Mouse (Mus musculus) monocyte, adult 2 months (primary cell): ENCODE results near the gene Gm21887.
"Not testable (repeated sequence)": the region's sequence is repeated elsewhere in the genome, so short reads cannot be mapped to it uniquely, and the experiment has no call there.

Experiments
- DNase-seq, 2 experiments: peaks; one replicate each; pipeline ENCODE4 v3.0.0; 2022; ENCODE audit warnings: low spot score in 2 of 2, low read depth in 1 of 2

Gene Gm21887

DNA sequence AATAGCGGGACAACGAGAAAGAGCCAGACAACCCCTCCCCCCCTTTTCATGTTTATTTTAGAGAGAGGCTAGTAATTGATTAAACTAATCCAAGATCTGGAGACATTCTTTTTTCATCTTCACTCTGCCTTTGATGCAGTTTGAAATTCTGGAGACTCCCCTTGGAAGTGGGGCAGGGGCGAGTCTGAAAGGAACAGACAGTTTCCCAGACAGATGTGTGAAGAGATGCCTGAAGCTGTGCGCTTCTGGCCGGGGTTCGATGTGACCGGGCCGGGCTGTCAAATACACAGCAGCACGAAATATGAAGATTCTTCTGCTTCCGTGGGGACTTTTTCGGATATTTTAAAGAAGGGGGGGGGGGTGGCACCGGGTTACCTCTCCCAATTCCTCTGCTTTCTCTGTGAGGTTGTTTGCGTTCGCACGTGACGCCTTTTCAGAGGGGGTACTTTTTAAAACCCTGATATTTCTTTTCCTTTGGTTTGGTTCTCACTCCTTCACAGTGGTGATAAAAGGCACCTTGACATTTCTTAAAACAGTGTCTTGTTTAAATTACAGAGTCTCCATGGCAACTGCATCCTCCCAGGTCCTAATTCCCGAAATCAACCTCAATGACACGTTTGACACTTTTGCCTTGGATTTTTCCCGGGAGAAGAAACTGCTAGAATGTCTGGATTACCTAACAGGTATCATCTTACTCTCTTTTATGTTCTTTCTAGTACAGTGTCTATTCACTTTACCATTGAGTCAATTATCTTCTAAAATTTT lies 25.9 kb upstream of the Gm21887 start:
- DNase-seq = peak in 1 of 2 experiments; percentile 19

DNA sequence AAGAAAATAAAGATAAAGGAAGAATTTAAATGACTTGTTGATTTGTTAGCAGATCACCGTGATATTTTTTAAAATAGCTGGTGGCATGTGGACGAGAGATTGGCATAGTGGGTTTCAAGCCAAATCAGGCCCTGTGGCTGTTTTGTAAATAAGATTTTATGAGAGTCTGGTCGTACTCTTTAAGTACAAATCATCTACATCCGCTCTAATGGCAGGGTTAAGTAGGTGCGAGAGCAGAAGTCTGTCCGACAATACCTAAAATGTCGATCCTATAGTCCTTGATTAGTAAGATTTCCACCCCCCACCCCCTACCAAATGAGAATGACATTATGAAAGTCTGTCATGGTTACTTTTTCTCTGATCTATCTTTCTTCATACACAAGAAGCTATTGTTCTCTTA lies 25.1 kb upstream of the Gm21887 start:
- not testable (repeated sequence) for DNase-seq

DNA sequence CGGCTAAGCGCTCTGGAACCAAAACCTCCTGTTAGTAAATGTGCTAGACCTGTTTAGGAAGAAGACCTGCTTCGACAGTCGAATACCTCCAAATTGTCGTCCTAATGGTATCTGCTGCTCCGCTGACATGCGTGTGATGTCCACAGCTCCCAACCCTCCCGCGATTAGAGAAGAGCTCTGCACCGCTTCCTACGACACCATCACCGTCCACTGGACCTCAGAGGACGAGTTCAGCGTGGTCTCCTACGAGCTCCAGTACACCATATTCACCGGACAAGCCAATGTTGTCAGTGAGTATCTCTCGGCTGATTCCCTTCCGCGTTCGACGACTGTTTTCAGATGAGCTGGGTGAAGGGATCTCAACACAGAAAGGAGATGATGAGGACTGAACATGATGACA lies 24.6 kb upstream of the Gm21887 start:
- DNase-seq = peak in 1 of 2 experiments; percentile 23

DNA sequence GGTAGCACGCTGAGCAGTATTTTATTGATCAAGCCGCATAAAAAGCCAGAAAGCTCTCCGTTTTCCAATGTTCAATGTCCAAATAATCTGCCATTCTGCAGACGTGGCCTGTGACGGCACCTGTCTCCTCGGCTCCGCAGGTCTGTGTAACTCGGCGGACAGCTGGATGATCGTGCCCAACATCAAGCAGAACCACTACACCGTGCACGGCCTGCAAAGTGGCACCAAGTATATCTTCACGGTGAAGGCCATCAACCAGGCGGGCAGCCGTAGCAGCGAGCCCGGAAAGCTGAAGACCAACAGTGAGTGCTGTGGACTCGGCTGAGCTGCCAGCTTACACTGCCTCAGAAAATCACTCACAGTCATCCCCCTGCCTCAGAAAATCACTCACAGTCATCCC lies 23.7 kb upstream of the Gm21887 start:
- DNase-seq = peak in 1 of 2 experiments; percentile 18

DNA sequence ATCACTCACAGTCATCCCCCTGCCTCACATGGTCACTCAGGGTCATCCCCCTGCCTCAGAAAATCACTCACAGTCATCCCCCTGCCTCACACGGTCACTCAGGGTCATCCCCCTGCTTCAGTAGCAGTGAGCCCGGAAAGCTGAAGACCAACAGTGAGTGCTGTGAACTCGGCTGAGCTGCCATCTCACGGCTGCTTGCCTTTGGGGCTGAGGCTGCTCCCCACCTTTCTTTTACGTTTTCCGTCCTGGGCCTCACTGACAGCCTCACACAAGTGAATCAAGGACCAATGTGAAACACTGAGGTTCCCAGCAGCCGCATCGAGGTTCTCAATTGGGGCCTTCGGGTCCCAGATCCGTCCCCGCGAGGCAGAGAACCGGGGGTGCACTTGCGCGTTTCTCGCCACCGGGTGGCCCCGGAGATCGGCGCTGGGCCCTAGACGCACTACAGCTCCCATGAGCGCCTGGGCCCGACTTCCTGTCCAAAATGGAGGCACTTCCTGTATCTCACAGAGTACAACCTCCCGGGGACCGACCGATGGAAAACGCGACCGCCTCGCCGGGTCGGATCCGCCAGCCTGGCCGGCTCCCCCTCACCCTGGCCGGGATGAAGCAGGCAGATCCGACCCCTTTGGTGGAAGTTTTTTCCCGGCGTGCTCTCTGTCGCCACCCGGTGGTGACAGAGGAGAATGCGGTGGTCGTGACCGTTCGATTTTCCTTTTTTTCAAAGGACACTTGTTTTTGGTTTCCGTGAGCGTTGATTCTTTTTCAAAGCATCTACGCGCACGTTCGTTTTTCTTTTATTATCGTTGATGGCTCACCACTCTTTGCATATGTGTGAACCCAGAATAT lies 22.7 kb upstream of the Gm21887 start:
- peak; percentile 84 for DNase-seq

DNA sequence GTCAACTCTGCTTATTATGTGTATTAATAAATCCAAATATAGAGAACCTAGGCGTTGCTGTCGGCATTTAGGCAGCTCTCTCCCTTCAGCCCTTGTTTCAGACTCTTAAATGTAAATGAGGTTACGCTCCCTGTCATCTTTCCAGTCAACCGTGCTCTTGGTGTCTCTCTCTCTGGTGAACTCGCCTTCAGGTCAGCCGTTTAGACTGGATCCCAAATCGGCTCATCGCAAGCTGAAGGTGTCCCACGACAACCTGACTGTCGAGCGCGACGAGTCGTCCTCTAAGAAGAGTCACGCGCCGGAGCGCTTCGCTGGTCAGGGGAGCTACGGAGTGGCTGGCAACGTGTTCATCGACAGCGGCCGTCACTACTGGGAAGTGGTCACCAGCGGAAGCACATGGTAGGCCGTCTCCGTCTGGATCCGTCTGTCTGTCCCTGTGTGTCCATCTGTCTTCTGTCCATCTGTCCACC lies 22.1 kb upstream of the Gm21887 start:
- peak; percentile 27 to 56 for DNase-seq

DNA sequence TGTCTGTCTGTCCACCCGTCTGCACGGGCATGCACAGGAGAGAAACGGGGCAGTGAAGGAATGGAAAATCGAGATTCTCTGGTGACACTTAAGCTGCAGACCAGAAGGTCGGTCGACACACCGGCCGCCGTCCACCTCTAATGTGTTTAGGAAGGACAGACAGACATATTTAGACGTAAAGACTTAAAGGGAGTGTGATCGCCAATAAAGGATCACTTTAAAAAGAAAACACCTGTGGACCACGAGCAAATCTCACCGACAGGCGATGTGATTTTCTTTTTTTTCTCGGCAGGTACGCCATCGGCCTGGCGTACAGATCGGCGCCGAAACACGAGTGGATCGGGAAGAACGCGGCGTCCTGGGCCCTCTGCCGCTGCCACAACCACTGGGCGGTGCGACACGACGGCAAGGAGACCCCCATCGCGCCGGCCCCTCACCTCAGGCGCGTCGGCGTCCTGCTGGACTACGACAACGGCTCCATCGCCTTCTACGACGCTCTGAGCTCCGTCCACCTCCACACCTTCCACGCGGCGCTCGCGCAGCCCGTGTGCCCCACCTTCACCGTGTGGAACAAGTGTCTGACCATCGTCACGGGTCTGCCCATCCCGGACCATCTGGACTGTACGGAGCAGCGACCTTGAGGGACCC lies 20.8 kb upstream of the Gm21887 start:
- DNase-seq = peak in 1 of 2 experiments; percentile 51

DNA sequence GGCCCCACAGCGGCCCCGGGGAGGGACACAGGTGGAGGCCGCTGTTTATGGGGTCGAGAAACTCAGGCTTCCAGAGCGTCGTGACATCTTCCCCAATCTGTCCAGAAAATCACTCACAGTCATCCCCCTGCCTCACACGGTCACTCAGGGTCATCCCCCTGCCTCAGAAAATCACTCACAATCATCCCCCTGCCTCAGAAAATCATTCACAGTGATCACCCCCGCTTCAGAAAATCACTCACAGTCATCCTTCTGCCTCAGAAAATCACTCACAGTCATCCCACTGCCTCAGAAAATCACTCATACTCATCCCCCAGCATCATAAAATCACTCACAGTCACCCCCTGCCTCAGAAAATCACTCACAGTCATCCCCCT lies 20.3 kb upstream of the Gm21887 start:
- peak in 1 of 2 experiments; percentile 16 for DNase-seq

DNA sequence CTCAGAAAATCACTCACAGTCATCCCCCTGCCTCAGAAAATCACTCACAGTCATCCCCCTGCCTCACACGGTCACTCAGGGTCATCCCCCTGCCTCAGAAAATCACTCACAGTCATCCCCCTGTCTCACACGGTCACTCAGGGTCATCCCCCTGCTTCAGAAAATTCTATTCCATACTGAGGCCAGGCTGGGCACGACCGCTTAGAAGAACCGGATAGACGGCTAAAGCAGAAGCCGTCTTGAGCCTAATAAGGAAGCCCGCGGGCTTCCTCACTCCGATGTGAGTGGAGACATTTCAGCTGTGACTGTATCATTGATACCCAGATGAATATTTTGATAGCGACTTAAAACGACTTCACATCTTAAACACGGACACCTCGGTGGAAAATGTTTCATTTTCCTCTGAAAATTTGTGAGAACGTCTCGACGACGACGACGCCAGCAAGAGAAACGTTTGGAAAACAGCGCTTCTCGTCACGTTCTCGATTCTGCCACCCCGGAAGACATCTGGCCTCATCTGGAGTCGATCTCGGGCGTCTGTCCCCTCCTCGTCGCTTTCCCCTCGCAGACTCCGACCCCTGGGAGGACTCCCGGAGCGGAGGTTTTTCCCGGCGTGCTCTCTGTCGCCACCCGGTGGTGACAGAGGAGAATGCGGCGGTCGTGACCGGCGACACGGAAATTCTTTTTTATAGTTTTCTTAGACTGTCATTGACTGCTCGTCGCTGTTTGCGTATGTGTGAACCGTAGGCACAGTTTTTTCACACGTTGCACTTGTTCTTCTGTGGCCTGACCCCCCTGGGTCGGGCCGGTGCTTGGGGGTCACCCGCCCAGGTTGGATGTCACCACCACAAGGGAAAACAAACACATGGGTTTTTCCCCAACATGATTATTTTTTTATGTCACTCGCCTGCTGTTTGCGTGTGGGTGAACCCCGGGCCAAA lies 19.5 kb upstream of the Gm21887 start:
- DNase-seq = peak; percentile 74 to 81

DNA sequence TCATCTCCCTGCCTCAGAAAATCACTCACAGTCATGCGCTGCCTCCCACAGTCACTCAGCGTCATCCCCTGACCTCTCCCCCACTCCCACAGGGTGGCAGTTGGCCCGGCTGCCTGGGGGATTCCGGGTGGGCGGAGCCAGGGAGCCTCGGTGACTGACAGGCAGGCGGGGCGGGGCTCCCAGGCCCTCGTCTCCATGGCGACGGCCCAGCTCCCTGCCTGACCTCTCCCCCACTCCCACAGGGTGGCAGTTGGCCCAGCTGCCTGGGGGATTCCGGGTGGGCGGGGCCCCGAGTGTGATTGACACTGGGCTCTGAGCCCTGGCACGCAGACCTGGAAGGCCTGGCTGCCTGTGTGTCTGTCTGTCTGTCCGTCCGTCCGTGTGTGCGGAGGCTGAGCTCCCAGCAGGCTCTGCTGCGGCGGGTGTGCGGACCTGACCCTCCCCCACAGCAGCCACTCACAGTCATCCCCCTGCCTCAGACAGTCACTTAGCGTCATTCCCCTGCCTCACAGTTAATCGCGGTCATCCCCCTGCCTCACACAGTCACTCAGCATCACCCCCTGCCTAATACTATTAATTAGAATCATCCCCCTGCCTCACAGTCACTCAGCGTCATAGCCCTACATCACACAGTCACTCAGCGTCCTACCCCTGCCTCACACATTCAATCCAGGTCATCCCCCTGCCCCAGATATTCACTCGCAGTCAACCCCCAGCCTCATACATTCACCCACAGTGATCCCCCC lies 18.2 kb upstream of the Gm21887 start:
- DNase-seq = peak; percentile 100

DNA sequence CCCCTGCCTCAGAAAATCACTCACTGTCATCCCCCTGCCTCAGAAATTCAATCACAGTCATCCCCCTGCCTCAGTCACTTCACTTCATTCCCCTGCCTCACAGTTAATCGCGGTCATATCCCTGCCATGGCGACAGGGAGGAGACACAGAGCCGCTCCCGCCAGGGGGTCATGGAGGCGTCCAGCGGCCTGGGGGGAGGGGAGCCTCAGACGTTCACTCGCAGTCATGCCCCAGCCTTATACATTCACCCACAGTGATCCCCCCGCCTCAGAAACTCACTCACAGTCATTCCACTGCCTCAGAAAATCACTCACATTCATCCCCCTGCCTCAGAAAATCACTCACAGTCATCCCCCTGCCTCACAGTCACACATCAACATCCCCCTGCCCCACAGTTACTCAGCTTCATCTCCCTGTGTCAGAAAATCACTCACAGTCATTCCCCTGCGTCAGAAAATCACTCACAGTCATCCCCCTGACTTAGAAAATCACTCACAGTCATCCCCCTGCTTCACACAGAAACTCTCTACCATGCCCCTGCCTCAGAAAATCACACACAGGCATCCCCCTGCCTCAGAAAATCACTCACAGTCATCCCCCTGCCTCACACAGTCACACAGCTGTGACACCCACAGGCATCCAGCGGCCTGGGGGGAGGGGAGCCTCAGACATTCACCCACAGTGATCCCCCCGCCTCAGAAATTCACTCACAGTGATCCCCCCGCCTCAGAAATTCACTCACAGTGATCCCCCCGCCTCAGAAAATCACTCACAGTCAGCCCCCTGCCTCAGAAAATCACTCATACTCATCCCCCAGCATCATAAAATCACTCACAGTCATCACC lies 17.2 kb upstream of the Gm21887 start:
- DNase-seq = not testable (repeated sequence)

DNA sequence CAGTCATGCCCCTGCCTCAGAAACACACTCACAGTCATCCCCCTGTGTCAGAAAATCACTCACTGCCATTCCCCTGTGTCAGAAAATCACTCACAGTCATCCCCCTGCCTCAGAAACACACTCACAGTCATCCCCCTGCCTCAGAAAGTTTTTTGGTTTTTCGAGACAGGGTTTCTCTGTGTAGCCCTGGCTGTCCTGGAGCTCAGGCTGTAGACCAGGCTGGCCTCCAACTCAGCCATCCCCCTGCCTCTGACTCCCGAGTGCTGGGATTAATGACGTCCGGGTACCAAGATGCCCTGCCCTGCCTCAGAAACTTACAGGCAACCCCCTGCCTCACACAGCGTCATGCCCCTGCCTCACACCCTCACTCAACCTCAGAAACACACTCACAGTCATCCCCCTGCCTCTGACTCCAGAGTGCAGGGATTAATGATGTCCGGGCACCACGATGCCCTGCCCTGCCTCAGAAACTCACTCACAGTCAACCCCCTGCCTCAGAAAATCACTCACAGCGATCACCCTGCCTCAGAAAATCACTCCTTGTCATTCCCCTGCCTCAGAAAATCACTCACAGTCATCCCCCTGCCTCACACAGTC lies 16.4 kb upstream of the Gm21887 start:
- DNase-seq = not testable (repeated sequence)

DNA sequence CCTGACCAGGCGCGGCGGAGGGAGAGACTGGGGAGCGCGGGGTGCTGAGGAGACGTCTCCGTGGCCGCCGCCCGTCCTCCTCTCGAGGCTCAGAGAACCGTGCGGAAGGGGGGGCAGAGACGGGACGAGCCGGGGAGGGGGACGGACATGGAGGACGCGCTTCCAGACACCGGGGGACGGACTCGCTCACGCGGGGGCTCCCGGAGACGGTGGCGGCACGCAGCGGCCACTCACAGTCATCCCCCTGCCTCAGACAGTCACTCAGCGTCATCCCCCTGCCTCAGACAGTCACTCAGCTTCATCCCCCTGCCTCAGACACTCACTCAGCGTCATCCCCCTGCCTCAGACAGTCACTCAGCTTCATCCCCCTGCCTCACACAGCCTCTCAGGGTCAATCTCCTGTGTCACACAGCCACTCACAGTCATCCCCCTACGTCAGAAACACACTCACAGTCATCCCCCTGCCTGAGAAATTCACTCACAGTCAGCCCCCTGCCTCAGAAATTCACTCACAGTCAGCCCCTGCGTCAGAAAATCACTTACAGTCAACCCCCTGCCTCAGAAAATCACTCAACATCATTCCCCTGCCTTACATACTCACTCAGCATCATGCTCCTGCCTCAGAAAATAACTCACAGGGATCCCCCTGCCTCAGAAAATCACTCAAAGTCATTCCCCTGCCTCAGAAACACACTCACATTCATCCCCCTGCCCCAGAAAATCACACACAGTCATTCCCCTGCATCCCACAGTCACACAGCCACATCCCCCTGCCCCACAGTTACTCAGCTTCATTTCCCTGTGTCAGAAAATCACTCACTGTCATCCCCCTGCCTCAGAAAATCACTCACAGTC lies 15.2 kb upstream of the Gm21887 start:
- DNase-seq = not testable (repeated sequence)

DNA sequence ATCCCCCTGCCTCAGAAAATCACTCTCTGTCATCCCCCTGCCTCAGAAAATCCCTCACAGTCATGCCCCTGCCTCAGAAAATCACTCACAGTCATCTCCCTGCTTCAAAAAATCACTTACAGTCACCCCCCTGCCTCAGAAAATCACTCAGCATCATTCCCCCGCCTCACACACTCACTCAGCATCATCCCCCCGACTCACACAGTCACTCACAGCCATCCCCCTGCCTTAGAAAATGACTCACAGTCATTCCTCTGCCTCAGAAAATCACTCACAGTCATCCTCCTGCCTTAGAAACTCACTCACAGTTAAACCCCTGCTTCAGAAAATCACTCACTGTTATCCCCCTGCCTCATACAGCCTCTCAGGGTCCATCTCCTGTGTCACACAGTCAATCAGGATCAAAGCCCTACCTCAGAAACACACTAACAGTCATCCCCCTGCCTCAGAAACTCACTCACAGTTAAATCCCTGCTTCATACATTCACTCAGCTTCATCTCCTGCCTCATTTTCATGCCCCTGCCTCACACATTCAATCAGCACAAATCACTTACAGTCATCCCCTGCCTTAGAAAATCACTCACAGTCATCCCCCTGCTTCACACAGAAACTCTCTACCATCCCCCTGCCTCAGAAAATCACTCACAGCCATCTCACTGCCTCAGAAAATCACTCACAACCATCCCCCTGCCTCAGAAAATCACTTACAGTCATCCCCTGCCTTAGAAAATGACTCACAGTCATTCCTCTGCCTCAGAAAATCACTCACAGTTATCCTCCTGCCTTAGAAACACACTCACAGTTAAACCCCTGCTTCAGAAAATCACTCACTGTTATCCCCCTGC lies 14.4 kb upstream of the Gm21887 start:
- not testable (repeated sequence) for DNase-seq

DNA sequence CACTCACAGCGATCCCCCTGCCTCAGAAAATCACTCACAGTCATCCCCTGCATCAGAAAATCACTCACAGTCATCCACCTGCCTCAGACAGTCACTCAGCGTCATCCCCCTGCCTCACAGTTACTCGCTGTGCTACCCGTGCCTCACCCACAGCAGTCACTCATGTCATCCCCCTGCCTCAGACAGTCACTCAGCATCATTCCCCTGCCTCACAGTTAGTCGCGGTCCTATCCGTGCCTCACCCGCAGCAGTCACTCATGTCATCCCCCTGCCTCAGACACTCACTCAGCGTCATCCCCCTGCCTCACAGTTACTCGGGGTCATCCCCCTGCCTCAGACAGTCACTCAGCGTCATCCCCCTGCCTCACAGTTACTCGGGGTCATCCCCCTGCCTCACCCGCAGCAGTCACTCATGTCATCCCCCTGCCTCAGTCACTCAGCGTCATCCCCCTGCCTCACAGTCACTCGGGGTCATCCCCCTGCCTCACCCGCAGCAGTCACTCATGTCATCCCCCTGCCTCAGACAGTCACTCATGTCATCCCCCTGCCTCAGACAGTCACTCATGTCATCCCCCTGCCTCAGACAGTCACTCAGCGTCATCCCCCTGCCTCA lies 13.4 kb upstream of the Gm21887 start:
- not testable (repeated sequence) for DNase-seq

DNA sequence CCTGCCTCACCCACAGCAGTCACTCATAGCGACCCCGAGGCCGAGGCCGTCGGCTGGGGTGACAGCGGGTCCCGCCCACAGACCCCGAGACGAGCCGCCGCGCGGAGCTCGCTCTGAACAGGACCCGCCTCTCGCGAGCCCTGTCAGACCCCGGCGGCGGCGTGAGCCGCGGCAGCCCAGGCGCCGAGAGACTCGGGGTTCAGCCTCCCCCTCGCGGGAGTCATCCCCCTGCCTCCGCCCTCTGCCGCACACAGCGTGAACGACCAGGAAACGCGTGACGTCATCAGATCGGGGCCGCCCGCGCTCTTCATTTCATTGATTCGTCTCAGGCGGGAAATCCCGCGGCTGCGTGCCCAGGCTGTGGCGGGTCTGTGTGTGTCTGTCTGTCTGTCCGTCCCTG lies 12.5 kb upstream of the Gm21887 start:
- peak in 1 of 2 experiments; percentile 92 for DNase-seq
